In genomic region chr13:31486373-31486772, GRCm38 (mm10) we compare ENCODE assay signal across 24 mouse cellular contexts.
"Had no signal": no experiment of that assay in that cellular context is flagged by ENCODE, and none has a peak within 500 bp of the region (broad histone marks: within the 10 kb centered on the region; RNA-seq: fewer than 3 reads in every experiment).

No protein-coding gene starts in this region.

- DNase-seq: gastrocnemius, adult 2 months; gastrocnemius, postnatal 10 days; gastrocnemius, postnatal 25 days; heart, adult 18-20 months; heart, postnatal 10 days; kidney, adult 18-20 months; kidney, adult 9 months; kidney, postnatal 14 days; kidney, postnatal 4 days had no signal

- H3K9me3 ChIP-seq: heart, embryonic 10.5 days; heart, embryonic 12.5 days; hindbrain, embryonic 13.5 days; intestine, embryonic 15.5 days; kidney, embryonic 15.5 days; limb, embryonic 10.5 days; limb, embryonic 12.5 days had no signal

- ATAC-seq: hindbrain, embryonic 16.5 days; inflammation-experienced regulatory T-cells, adult 6 months; intestine, embryonic 15.5 days; intestine, postnatal 0 days had no signal

- H3K4me2 ChIP-seq: heart, embryonic 12.5 days; hindbrain, embryonic 13.5 days; intestine, embryonic 15.5 days; kidney, embryonic 15.5 days; limb, embryonic 12.5 days; liver, embryonic 11.5 days had no signal

- H3K4me3 ChIP-seq: gastrocnemius, adult 2 months; heart, embryonic 10.5 days; heart, embryonic 12.5 days; hindbrain, embryonic 13.5 days; intestine, embryonic 15.5 days; kidney, embryonic 15.5 days; layer of hippocampus, adult 2 months; left cerebral cortex, adult 2 months; limb, embryonic 10.5 days; limb, embryonic 12.5 days had no signal

- H3K27ac ChIP-seq: gastrocnemius, adult 2 months; heart, embryonic 10.5 days; hindbrain, embryonic 13.5 days; intestine, embryonic 15.5 days; kidney, embryonic 15.5 days; kidney, postnatal 0 days; layer of hippocampus, adult 2 months; left cerebral cortex, adult 2 months; limb, embryonic 10.5 days; limb, embryonic 12.5 days; liver, embryonic 14.5 days had no signal

- H3K4me1 ChIP-seq: heart, embryonic 10.5 days; heart, embryonic 12.5 days; hindbrain, embryonic 13.5 days; intestine, embryonic 15.5 days; kidney, embryonic 15.5 days; limb, embryonic 10.5 days; limb, embryonic 12.5 days had no signal

- H3K36me3 ChIP-seq: heart, embryonic 10.5 days; heart, embryonic 12.5 days; hindbrain, embryonic 13.5 days; intestine, embryonic 15.5 days; kidney, embryonic 15.5 days; limb, embryonic 10.5 days; limb, embryonic 12.5 days had no signal

- H3K9ac ChIP-seq: heart, embryonic 12.5 days; hindbrain, embryonic 13.5 days; intestine, embryonic 15.5 days; kidney, embryonic 15.5 days; limb, embryonic 12.5 days; liver, embryonic 14.5 days had no signal

- H3K27me3 ChIP-seq: hindbrain, embryonic 13.5 days; intestine, embryonic 15.5 days; kidney, embryonic 15.5 days; limb, embryonic 12.5 days had no signal
